Mouse (Mus musculus) cerebellum, adult 2 months (tissue): Measurements from ENCODE around the gene Hdhd5.

Experiments used
- CTCF ChIP-seq: fragments of 200-500 bp; IDR thresholded peaks from 2 replicates; pipeline ENCODE4 v1.5.1; 2011; ENCODE audit warnings: low read depth, mild to moderate bottlenecking, control low read depth, low read length, moderate library complexity, borderline replicate concordance; ENCODE audit not compliant: insufficient read depth
- POLR2A ChIP-seq: fragments of 200-500 bp; IDR thresholded peaks from 2 replicates; pipeline ENCODE4 v1.6.1; 2011; ENCODE audit warnings: low read length, control low read depth, borderline replicate concordance; ENCODE audit not compliant: insufficient read depth

- TF ChIP-seq POLR2A (no peak), CTCF (no peak)
Measured at GRCm38 (mm10) chr6:120542061-120542460, 10.9 kb upstream of the Hdhd5 start.
